26 mouse cellular contexts compared by ENCODE assay signal in genomic region chr3:127805071-127805470, GRCm38 (mm10).
"Had no signal": no experiment of that assay in that cellular context is flagged by ENCODE, and none has a peak within 500 bp of the region (broad histone marks: within the 10 kb centered on the region; RNA-seq: fewer than 3 reads in every experiment).

No protein-coding gene starts in this region.

- H3K4me3 ChIP-seq: gastrocnemius, adult 2 months; heart, adult 2 months; heart, embryonic 10.5 days; heart, embryonic 12.5 days; hindbrain, embryonic 10.5 days; hindbrain, embryonic 12.5 days; intestine, embryonic 15.5 days; layer of hippocampus, adult 2 months; left cerebral cortex, adult 2 months; limb, embryonic 10.5 days; limb, embryonic 12.5 days; liver, embryonic 13.5 days had no signal

- DNase-seq: gastrocnemius, adult 2 months; gastrocnemius, postnatal 10 days; gastrocnemius, postnatal 25 days; heart, adult 2 months; heart, postnatal 10 days; heart, postnatal 4 days; kidney, adult 18-20 months; kidney, adult 8-10 months; kidney, postnatal 10 days; kidney, postnatal 25 days; kidney, postnatal 4 days; liver, embryonic 13.5 days had no signal

- ATAC-seq: hindbrain, embryonic 16.5 days; inflammation-experienced regulatory T-cells, adult 6 months; intestine, embryonic 15.5 days; intestine, postnatal 0 days had no signal

- H3K9ac ChIP-seq: heart, embryonic 12.5 days; hindbrain, embryonic 12.5 days; hindbrain, embryonic 14.5 days; intestine, embryonic 15.5 days; limb, embryonic 12.5 days; liver, embryonic 13.5 days had no signal

- H3K27me3 ChIP-seq: heart, embryonic 12.5 days; hindbrain, embryonic 12.5 days; intestine, embryonic 15.5 days; limb, embryonic 12.5 days; liver, embryonic 13.5 days had no signal

- H3K4me2 ChIP-seq: heart, embryonic 12.5 days; hindbrain, embryonic 12.5 days; hindbrain, embryonic 14.5 days; intestine, embryonic 15.5 days; limb, embryonic 12.5 days; liver, embryonic 11.5 days; liver, embryonic 13.5 days had no signal

- H3K27ac ChIP-seq: gastrocnemius, adult 2 months; heart, adult 2 months; heart, embryonic 10.5 days; hindbrain, embryonic 10.5 days; hindbrain, embryonic 12.5 days; hindbrain, embryonic 14.5 days; intestine, embryonic 15.5 days; layer of hippocampus, adult 2 months; left cerebral cortex, adult 2 months; limb, embryonic 10.5 days; limb, embryonic 12.5 days; liver, embryonic 13.5 days had no signal

- H3K9me3 ChIP-seq: heart, embryonic 10.5 days; heart, embryonic 12.5 days; hindbrain, embryonic 10.5 days; hindbrain, embryonic 12.5 days; intestine, embryonic 15.5 days; limb, embryonic 10.5 days; limb, embryonic 12.5 days; liver, embryonic 13.5 days had no signal

- H3K4me1 ChIP-seq: heart, embryonic 10.5 days; heart, embryonic 12.5 days; hindbrain, embryonic 12.5 days; intestine, embryonic 15.5 days had no signal
